Mouse (Mus musculus): Measurements from ENCODE around the gene Ptger4. TPM values are rescaled to one million over a fixed set of nuclear protein-coding genes. Genes with fewer than 3 reads are reported as not detected.
"Not testable (repeated sequence)": the region's sequence is repeated elsewhere in the genome, so short reads cannot be mapped to it uniquely, and the experiment has no call there.

The Ptger4 gene
- polyA plus RNA-seq, 1 experiment from 2014 or later, result 0.97 TPM

GRCm38 (mm10) chr15:5239901-5240300, 4.1 kb downstream of the Ptger4 start:
- Histone ChIP-seq H3K4me2 (replicated peaks; ENCODE audit: low read depth, low read length) (no peak overlapping the region), H3K4me1 (replicated peaks; ENCODE audit: control insufficient read depth, insufficient read depth, low read length) (peaks cover 9% of the 10 kb centered on the region), H3K36me3 (ENCODE audit: control insufficient read depth, insufficient read depth, low read length) (no peaks in the 10 kb centered on the region), H3K9ac (ENCODE audit: low read depth, low read length) (no peak overlapping the region), H3K9me3 (ENCODE audit: control insufficient read depth, low read length) (no peaks in the 10 kb centered on the region), H3K27me3 (ENCODE audit: control insufficient read depth, insufficient read depth, low read length) (peaks cover 32% of the 10 kb centered on the region), H3K27ac (ENCODE audit: low read depth, low read length) (no peak overlapping the region), H3K4me3 (ENCODE audit: low read depth, low read length) (no peak overlapping the region)
- ATAC-seq (ENCODE audit: low FRiP score), result no peak
- 76% methylated on average over 6 of the region's 6 CpGs for WGBS
- no peak for DNase-seq (ENCODE audit: low spot score)

DNA sequence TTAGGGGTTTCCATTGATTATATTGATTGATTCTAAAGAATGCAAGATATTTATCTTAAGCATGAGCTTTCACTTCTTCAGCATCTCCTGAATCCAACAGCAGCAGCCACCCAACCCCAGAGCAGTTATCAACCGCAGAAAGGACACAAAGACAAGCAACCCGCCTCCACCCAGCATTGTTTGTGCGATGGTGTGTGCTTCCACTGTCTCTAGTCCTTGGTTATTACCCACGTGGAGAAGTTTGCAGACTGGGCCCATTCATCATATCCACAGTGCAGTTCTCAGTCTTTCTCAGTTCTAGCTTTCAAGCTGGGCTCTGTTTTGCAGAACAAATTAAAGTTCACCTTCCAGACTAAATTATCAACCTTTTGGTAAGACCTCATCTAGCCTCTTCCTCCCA, 4.6 kb downstream of the Ptger4 start:
- no peaks in the 10 kb centered on the region for H3K36me3 ChIP-seq (ENCODE audit: control insufficient read depth, insufficient read depth, low read length)
- 63% methylated on average over 4 of the region's 4 CpGs for WGBS
- no peak overlapping the region for H3K9ac ChIP-seq (ENCODE audit: low read depth, low read length)
- DNase-seq (ENCODE audit: low spot score) (no peak), ATAC-seq (ENCODE audit: low FRiP score) (no peak)
- no peak overlapping the region for H3K27ac ChIP-seq (ENCODE audit: low read depth, low read length)
- peaks cover 27% of the 10 kb centered on the region for H3K27me3 ChIP-seq (ENCODE audit: control insufficient read depth, insufficient read depth, low read length)
- no peaks in the 10 kb centered on the region for H3K9me3 ChIP-seq (ENCODE audit: control insufficient read depth, low read length)
- H3K4me1 ChIP-seq (replicated peaks; ENCODE audit: control insufficient read depth, insufficient read depth, low read length), result peaks cover 9% of the 10 kb centered on the region
- no peak overlapping the region for H3K4me2 ChIP-seq (replicated peaks; ENCODE audit: low read depth, low read length)
- no peak overlapping the region for H3K4me3 ChIP-seq (ENCODE audit: low read depth, low read length)

- no peak overlapping the region for H3K4me2 ChIP-seq (replicated peaks; ENCODE audit: low read depth, low read length)
- H3K9ac ChIP-seq (ENCODE audit: low read depth, low read length), result no peak overlapping the region
- H3K36me3 ChIP-seq (ENCODE audit: control insufficient read depth, insufficient read depth, low read length), result no peaks in the 10 kb centered on the region
- no peak overlapping the region for H3K4me3 ChIP-seq (ENCODE audit: low read depth, low read length)
- 82% methylated on average over 4 of the region's 4 CpGs for WGBS
- ATAC-seq (ENCODE audit: low FRiP score) (no peak), DNase-seq (ENCODE audit: low spot score) (no peak)
- H3K9me3 ChIP-seq (ENCODE audit: control insufficient read depth, low read length), result no peaks in the 10 kb centered on the region
- peaks cover 22% of the 10 kb centered on the region for H3K27me3 ChIP-seq (ENCODE audit: control insufficient read depth, insufficient read depth, low read length)
- H3K4me1 ChIP-seq (replicated peaks; ENCODE audit: control insufficient read depth, insufficient read depth, low read length), result peaks cover 9% of the 10 kb centered on the region
- H3K27ac ChIP-seq (ENCODE audit: low read depth, low read length), result no peak overlapping the region
These were observed 5.4 kb downstream of the Ptger4 start for GRCm38 (mm10) chr15:5238553-5238952.

- H3K27me3 ChIP-seq (ENCODE audit: control insufficient read depth, insufficient read depth, low read length), result peaks cover 18% of the 10 kb centered on the region
- no peaks in the 10 kb centered on the region for H3K9me3 ChIP-seq (ENCODE audit: control insufficient read depth, low read length)
- H3K4me3 ChIP-seq (ENCODE audit: low read depth, low read length), result no peak overlapping the region
- 82% methylated on average over 7 of the region's 7 CpGs for WGBS
- DNase-seq (ENCODE audit: low spot score), result no peak
- no peak overlapping the region for H3K27ac ChIP-seq (ENCODE audit: low read depth, low read length)
- no peak overlapping the region for H3K4me2 ChIP-seq (replicated peaks; ENCODE audit: low read depth, low read length)
- H3K36me3 ChIP-seq (ENCODE audit: control insufficient read depth, insufficient read depth, low read length), result no peaks in the 10 kb centered on the region
- H3K9ac ChIP-seq (ENCODE audit: low read depth, low read length), result no peak overlapping the region
- no peak for ATAC-seq (ENCODE audit: low FRiP score)
- peaks cover 7% of the 10 kb centered on the region for H3K4me1 ChIP-seq (replicated peaks; ENCODE audit: control insufficient read depth, insufficient read depth, low read length)
These were observed 5.9 kb downstream of the Ptger4 start for GRCm38 (mm10) chr15:5238073-5238472.

DNA sequence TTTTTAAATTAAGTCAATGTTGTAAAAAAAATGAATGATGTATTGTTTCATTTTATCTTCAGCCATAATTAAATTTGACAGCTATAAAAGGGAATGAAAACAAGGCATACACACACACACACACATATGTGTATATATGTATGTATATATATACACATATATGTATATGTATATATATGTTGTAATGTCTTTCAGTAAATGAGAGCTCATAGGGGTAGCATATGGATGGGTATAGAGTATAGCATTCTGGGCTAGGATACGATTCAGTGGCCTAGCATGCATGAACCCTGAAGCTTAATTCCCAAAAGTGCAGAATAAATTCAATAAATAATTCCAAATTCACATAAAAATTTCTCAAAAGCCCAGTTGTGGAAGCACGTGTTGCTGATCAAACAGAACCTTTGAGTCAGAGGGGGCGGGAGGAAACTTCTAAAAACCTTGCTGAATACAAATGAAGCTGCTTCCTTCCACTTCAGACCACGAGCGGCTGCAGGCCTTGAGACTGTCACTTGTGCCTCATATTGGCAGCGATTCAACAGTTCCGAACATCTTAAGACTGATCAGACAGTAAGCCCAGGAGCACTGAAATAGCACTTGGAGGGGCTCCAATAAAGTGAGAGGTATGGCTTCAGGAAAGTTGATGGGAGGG, 6.9 kb downstream of the Ptger4 start:
- Histone ChIP-seq H3K4me3 (ENCODE audit: low read depth, low read length) (no peak overlapping the region), H3K9me3 (ENCODE audit: control insufficient read depth, low read length) (no peaks in the 10 kb centered on the region), H3K4me1 (replicated peaks; ENCODE audit: control insufficient read depth, insufficient read depth, low read length) (peaks cover 2% of the 10 kb centered on the region; the same call in 1 of the 2 replicates), H3K27ac (ENCODE audit: low read depth, low read length) (no peak overlapping the region), H3K36me3 (ENCODE audit: control insufficient read depth, insufficient read depth, low read length) (no peaks in the 10 kb centered on the region), H3K27me3 (ENCODE audit: control insufficient read depth, insufficient read depth, low read length) (peaks cover 9% of the 10 kb centered on the region), H3K4me2 (replicated peaks; ENCODE audit: low read depth, low read length) (no peak overlapping the region), H3K9ac (ENCODE audit: low read depth, low read length) (no peak overlapping the region)
- ATAC-seq (ENCODE audit: low FRiP score) (0 out of 2 replicates have a peak, but pooled peaks have one; percentile 56), DNase-seq (ENCODE audit: low spot score) (no peak)
- WGBS, result 78% methylated on average over 7 of the region's 7 CpGs

- no peak overlapping the region for H3K27ac ChIP-seq (ENCODE audit: low read depth, low read length)
- ATAC-seq (ENCODE audit: low FRiP score) (peak; percentile 85), DNase-seq (ENCODE audit: low spot score) (peak; percentile 83)
- no peaks in the 10 kb centered on the region for H3K4me1 ChIP-seq (replicated peaks; ENCODE audit: control insufficient read depth, insufficient read depth, low read length)
- H3K4me3 ChIP-seq (ENCODE audit: low read depth, low read length), result no peak overlapping the region
- H3K27me3 ChIP-seq (ENCODE audit: control insufficient read depth, insufficient read depth, low read length), result peaks cover 3% of the 10 kb centered on the region; the same call in 1 of the 2 replicates
- H3K4me2 ChIP-seq (replicated peaks; ENCODE audit: low read depth, low read length), result no peak overlapping the region
- no peak overlapping the region for H3K9ac ChIP-seq (ENCODE audit: low read depth, low read length)
- H3K9me3 ChIP-seq (ENCODE audit: control insufficient read depth, low read length), result no peaks in the 10 kb centered on the region
- 16% methylated on average over 6 of the region's 6 CpGs for WGBS
- H3K36me3 ChIP-seq (ENCODE audit: control insufficient read depth, insufficient read depth, low read length), result no peaks in the 10 kb centered on the region
These were observed 7.4 kb downstream of the Ptger4 start for GRCm38 (mm10) chr15:5236538-5236937.

GRCm38 (mm10) chr15:5235527-5235926, 8.5 kb downstream of the Ptger4 start:
- H3K27me3 ChIP-seq (ENCODE audit: control insufficient read depth, insufficient read depth, low read length), result no peaks in the 10 kb centered on the region
- H3K4me1 ChIP-seq (replicated peaks; ENCODE audit: control insufficient read depth, insufficient read depth, low read length), result no peaks in the 10 kb centered on the region
- no peak overlapping the region for H3K4me3 ChIP-seq (ENCODE audit: low read depth, low read length)
- no peak overlapping the region for H3K9ac ChIP-seq (ENCODE audit: low read depth, low read length)
- H3K27ac ChIP-seq (ENCODE audit: low read depth, low read length), result no peak overlapping the region
- H3K4me2 ChIP-seq (replicated peaks; ENCODE audit: low read depth, low read length), result no peak overlapping the region
- DNase-seq (ENCODE audit: low spot score), result no peak
- no peak for ATAC-seq (ENCODE audit: low FRiP score)
- WGBS, result 53% methylated on average over 8 of the region's 8 CpGs
- H3K9me3 ChIP-seq (ENCODE audit: control insufficient read depth, low read length), result no peaks in the 10 kb centered on the region
- no peaks in the 10 kb centered on the region for H3K36me3 ChIP-seq (ENCODE audit: control insufficient read depth, insufficient read depth, low read length)

- Histone ChIP-seq H3K4me2 (replicated peaks; ENCODE audit: low read depth, low read length) (no peak overlapping the region), H3K27ac (ENCODE audit: low read depth, low read length) (no peak overlapping the region), H3K36me3 (ENCODE audit: control insufficient read depth, insufficient read depth, low read length) (no peaks in the 10 kb centered on the region), H3K4me1 (replicated peaks; ENCODE audit: control insufficient read depth, insufficient read depth, low read length) (no peaks in the 10 kb centered on the region), H3K27me3 (ENCODE audit: control insufficient read depth, insufficient read depth, low read length) (no peaks in the 10 kb centered on the region), H3K9me3 (ENCODE audit: control insufficient read depth, low read length) (no peaks in the 10 kb centered on the region), H3K9ac (ENCODE audit: low read depth, low read length) (no peak overlapping the region), H3K4me3 (ENCODE audit: low read depth, low read length) (no peak overlapping the region)
- WGBS, result 91% methylated on average over 16 of the region's 16 CpGs
- DNase-seq (ENCODE audit: low spot score) (no peak), ATAC-seq (ENCODE audit: low FRiP score) (no peak)
These were observed 9.3 kb downstream of the Ptger4 start for GRCm38 (mm10) chr15:5234659-5235058.

- not testable (repeated sequence) for H3K27ac ChIP-seq (ENCODE audit: low read depth, low read length); H3K36me3 ChIP-seq (ENCODE audit: control insufficient read depth, insufficient read depth, low read length); H3K4me3 ChIP-seq (ENCODE audit: low read depth, low read length); H3K9ac ChIP-seq (ENCODE audit: low read depth, low read length); H3K4me2 ChIP-seq (replicated peaks; ENCODE audit: low read depth, low read length); H3K4me1 ChIP-seq (replicated peaks; ENCODE audit: control insufficient read depth, insufficient read depth, low read length); DNase-seq (ENCODE audit: low spot score); H3K9me3 ChIP-seq (ENCODE audit: control insufficient read depth, low read length); ATAC-seq (ENCODE audit: low FRiP score); H3K27me3 ChIP-seq (ENCODE audit: control insufficient read depth, insufficient read depth, low read length)
- WGBS, result 89% methylated on average over 10 of the region's 10 CpGs
These were observed 13.2 kb downstream of the Ptger4 start for GRCm38 (mm10) chr15:5230746-5231145.

All from hindbrain, embryonic 11.5 days (tissue).